Mouse (Mus musculus) thymus, postnatal 36 days (tissue): ENCODE results near the gene Dpm1.

Experiments used
- DNase-seq, 2 experiments: peaks; one replicate each; pipeline ENCODE4 v3.0.0; 2022; ENCODE audit warnings: mixed read lengths in 2 of 2

Dpm1 gene

DNA sequence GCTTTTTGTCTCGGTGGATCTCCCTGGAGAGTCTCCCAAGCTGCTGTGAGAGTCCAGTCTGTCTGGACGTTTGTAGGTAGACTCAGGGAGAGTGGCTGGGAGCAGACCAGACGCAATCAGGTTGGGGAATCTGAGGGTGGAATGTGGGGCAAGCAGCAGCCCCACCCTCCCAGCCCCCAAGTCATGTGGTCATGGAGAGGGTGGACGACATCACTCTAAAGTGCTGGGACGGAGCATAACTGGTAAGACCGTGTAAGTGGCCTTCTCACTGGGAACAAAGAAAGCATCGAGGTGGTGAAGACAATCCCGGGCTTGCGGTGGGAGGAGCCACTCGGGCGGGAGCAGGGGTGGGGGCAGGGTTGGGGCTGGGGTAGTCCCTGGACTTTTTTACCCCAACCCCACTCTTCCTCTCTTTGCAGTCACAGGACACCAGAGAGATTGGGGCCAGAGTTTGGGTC is 68.8 kb downstream of the Dpm1 start:
- no peak for DNase-seq

GRCm38 (mm10) chr2:168160370-168160930 is 69.9 kb downstream of the Dpm1 start:
- no peak for DNase-seq
